Mouse (Mus musculus): ENCODE measurements around the gene Adap1.

The Adap1 gene

DNA sequence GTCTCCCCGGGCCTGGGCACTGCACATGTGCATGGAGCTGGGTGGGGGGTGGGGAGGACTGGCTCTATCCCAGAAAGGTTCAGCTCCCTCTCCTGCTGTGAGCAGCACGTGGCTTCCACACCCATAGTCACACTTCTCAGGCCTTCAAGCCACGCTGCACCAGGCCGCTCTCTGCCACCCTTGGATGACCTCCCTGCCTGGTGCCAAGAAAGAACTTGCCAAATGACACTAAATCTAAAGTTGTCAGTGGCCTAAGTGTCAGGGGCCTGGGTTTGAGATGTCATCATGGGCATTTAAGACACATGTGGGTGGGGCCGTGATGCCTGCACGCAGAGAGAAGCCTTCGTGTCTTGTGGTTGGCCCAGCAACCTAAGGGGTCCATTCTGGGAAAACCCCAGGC is 5.0 kb downstream of the Adap1 start:
- DNase-seq: no peak

DNA sequence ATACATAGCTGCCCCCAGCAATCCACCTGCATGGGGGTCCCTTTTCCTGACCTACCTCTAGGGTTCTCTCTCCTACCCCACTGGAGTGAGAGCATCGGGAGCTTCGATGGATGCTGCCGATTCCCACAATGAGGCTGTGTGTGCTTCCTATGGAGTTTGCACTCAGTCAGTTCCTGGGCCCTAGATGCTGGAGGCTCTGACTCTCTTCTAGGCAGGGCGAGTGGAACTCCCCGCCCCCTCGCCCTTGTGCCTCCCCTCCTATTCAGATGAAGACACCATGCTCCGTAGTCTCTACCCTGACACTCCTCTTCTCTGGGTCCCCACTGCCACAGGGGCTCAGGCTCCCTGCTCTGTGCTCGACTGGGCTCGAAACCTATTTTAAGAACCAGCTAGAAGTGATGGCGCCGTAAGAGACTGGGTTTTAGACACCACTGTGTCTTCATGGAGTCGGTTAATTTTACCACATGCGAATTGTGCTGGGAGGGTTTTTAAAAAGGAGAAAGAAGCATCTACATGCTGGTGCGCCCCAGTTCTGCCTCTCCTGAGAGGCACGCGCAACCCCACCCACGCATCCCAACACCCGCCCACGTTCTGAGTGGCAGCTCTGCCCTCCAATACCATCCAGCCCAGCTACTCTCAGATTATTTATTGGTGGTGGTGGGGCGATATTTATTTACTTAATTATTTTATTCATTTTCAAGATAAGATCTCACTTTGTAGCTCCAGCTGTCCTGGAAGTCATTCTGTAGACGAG is 7.5 kb downstream of the Adap1 start:
- peak; percentile 68 for DNase-seq

DNA sequence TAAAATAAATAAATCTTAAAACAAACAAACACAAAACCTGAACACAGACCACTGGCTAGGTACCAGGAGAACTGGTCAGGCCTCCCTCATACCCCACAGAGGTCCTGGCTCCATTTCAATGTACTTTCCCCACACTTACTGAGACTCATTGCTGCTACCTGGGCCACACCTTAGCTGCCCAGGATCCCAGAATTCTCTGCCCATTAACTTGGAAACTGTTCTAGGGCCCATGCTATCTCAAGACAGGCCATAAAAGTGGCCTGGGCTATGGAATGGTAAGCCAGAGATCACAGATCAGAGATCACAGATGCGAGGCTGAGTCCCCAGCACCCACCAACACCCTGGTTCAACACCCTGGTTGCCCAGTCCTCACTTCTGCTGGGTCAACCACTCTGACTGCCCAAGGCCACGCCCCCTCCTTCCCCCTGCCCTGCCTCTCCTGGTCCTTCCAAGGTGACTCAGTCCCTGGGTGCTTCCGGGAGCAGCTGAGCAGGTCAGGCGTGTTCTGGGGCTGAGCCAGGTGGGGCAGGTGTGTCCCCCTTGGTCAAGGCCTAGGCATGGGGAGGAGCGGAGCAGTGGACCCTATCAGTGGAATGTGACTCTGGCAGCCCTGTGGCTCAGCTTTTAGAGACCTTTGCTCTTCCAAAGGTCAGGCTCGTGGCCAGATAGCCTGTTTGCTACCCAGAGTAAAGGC is 8.3 kb downstream of the Adap1 start:
- DNase-seq: no peak

DNA sequence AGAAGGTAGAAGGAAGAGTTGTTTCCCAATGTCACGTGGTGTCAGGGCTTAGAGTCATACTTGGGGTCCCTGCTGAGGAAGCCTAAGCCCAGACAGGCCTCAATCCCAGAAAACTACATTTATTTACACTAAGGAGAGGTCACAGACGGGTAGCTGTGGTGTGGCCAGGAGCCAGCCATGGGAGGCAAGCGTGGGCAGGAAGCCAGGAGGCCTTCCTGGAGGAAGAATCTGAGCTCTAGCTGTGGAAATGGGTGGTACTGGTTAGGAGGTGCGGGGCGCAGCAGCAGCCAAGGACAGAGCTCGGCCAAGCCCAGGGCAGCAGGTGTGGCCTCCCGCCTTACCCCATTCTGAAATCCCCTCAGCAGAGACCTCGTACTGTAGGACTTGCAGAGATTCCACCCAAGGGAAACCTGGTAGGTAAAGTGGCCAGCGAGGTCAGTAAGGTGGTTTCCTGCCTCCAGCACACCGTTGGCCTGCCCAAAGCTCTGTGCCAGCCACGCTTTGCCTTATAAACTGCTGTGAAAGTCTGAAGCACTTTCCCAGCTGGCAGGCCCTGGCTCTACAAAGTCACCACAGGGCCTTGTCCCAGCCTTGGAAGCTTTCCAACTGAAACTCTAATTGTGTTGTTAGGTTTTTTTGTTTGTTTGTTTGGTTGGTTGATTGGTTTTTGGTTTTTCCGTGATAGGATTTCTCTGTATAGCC is 10.3 kb downstream of the Adap1 start:
- DNase-seq: no peak

DNA sequence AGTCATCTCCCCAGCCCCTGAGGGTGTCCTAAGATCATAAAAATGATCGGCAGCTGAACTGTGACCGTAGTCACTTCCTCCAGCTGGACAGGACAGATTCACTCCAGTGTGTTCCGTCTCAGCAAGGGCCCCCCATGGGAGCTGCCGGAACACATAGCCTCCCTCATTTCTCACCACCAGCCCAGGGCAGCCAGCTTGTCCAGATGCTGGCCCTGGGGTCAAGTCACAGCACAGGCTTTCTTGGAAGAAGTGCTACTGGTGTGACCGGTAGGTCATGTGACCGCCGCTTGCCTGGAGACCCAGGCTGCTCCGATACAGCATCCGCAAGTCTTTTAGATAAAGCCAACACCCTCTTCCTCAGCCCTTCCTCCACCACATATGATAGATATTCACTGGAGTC is 11.9 kb downstream of the Adap1 start:
- no peak for DNase-seq

DNA sequence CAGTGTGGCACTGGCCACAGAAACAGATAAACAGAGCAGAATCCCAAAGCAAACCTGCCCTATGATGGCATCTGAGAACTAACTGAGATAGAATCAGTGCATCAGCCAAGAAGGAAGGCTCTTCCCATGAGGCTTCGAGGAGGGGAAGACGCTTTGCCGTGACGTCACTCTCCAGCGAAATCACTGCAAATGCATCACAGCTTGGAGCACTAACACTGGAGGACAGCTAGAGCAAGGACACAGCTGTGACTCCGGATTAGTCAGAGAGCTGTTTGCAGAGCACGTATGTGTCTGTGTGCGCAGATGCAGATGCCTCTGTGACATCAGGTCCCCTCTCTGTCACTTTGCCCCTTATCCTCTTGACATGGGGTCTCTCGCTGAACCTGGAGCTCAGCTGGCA is 13.6 kb downstream of the Adap1 start:
- DNase-seq: peak; percentile 47

DNA sequence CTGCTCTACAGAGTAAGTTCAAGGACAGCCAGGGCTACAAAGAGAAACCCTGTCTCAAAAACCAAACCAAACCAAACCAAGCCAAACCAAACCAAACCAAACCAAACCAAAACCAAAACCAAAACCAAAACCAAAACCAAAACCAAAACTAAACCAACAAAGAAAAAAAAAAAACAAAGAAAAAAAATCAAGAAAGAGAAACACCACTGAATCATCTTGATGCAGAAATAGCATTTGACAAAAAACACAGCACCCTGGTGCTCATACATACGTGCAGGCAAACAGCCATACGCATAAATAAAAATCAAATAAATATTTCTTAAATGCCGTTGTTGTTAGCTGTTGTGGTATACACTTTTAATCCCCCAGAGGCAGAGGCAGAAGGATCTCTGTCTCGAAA is 14.9 kb downstream of the Adap1 start:
- no peak for DNase-seq

DNA sequence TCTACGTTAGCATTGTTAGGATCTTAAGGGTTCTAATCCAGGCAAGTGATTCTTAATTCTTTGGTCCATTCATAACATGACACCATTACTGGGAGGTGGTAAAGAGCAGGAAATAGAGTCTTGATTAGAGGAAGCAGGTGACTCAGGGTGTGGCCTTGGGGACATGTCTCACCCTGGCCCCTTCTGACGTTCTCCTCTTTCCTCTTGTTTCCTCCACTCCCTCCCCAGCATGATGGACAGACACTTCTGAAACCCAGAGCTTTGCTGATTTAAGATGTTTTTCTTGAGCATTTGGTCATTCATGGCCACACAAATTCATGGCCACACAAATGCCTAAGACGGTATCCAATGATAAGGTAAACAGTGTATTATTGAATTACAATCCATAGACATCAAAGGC is 15.5 kb downstream of the Adap1 start:
- DNase-seq: no peak

DNA sequence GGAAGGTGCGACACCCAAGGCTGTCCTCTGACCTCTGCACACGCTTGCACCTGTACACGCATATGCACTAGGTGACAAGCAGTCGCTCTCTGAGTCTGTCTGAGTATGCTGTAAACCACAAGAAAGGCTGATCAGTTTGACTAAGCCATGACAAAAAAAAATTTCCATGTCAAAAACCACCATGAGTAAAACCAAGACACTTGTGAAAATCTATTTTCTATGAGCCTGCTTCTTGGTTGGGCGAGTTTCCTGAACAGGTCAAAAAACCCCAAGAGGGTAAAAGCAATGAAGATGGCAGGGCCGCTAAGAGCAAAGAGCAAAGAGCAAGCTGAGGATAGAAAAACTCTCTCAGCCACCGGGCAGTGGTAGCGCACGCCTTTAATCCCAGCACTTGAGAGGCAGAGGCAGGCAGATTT is 21.8 kb downstream of the Adap1 start:
- no peak for DNase-seq

DNA sequence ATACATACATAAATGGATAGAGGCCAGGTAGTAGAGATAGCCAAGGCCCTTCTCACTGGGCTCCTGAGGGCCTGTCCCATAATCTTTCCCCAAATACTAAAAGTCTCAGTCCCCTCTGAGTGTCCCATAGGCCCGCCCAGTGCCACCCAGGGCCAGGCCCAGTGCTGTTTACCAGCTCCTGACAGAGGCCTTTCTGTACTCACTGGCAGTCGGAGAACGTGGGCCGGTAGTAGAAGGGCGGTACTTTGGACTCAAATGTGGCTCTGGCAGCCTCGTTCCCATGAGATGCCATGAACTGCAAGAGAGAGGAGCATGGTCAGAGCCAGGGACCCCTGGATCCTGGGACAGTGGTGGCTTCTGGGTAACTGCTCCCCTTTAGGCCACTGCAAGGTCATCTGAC is 23.3 kb downstream of the Adap1 start:
- peak; percentile 65 for DNase-seq

DNA sequence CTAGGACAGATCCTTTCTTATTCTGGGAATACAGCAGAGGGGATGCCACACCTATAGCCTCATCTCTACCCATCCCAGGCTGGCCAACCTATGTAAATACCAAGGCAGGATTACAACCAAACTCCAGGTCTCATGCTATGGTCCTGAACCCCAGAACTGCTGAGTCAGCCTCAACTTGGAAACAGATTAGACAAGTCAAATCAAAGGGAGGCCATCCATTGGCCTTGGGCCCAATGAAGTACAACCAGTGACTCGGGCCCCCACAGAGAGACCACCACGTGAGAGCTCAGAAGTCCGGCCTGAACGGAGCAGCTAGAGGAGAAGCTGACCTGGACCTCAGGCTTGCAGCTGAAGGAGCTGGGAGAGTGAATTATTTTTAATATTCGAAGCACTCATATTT is 27.7 kb downstream of the Adap1 start:
- no peak for DNase-seq

DNA sequence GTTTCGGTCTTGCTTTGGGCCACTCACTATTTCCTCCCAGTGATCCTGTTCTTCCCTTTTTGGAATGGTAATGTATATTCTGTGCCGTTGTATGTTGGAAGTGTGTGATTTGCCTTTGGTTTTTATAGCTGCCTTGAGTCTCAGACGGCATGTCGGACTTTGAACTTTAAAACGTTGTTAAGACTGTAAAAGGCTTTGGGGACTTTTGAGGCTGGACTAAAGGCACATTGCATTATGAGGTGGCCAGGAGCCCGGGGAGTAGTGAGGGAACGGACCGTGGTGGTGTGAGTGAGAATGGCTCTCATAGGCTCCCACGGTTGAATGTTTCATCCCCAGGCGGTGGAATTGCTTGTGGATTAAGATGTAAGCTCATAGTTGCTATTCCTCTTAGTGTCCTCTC is 28.3 kb downstream of the Adap1 start:
- no peak for DNase-seq

DNA sequence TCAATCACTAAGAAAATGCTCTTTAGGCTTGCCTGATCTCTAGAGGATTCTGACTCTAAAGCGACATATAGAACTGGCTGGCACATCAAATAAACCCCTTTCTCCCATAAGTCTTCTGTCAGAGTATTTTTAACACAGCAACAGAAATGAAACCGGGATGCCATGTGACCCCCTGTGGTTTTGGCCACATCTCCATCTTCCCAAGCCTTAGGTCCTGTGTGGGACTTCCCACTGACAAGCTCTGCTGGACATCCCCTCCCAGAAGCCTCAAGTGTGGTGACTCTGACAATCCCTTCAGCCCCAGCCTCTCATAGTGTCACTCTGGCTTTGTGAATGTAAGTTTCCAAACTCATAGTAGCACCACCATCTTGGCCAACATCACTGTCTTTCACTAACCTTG is 31.3 kb downstream of the Adap1 start:
- no peak for DNase-seq

DNA sequence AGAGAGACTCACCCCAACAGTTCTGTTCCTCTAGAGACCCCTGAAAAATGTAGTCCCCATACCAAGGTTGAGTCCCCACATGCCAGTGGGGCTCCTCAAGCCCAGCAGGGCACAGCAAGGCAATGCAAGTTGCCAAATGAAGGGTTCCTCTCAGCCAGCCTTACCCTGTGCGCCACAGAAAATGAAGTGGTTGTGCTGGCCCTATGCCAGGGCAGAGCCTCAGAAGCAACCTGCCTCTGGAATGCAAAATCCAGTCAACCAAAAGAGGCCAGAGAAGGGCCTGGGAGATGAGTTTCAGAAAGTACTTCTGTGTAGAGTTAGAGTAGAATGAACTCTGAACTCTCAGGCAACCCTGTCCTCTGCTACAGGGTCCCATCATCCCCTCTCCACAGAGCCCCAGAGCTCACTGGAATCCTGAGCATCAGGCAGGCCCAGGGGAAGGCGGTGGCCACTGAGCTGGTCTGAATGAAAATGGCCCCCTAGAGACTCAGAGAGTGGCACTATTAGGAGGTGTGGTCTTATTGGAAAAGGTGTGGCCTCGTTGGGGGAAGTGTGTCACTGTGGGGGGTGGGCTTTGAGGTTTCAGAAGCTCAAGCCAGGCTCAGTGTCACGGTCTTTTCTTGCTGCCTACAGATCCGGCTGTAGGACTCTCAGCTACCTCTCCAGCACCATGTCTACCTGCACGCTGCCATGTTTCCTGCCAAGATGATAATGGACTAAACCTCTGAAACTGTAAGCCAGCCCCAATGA is 33.4 kb downstream of the Adap1 start:
- no peak for DNase-seq

DNA sequence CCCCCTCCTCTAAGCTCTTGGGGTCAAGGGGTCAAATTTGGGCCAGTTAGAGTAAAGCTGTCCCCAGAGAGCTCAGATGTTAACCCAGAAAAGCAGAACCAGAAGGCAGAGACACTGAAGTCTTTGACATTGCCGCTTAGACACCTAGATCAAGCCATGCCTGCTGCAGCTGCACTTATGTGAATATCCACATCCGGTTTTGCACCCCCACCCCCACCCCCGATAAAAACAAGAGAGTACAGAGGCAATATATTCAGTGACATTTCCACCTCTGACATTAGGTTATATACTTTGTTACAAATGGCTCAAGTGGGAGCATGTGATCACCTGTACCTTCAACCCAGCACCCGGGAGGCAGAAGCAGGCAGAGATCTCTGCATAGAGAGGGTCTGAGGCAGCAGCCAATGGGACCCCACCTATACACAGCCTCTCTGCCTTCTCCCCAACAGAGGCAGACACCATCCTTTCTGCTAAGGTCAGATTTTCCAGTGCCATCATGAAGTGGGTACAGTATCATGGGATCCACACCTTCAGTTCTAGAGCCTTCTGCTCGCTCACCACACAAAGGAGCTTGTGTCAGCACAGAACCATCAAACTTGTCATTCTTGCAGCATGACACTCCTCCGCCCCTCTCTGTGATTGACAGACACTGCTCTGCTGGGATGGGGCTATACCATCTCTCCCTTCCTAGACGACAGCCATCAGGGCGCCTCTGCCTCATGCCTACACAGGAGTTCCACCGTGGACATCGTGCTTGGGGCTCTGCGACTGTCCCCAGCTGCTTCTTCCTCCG is 34.8 kb downstream of the Adap1 start:
- DNase-seq: no peak

DNA sequence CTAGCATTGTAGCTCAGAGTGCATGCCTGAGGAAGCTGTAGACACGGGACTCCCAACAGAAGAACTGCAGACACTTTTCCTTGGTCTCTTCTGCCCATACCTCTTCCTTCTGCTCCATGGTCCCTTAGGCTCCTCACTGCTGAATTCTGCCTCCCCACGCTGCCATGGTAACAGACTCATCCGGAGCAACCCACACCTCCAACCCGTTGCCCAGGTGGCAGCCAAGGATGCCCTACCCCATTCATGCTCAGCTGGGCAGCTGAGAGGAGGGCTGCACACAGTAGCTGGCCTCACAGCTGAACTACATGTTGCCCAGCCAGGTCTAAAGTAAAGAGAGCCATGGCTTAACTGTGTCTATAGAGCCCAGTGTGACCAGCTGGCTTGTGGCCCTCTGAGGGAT is 36.8 kb downstream of the Adap1 start:
- DNase-seq: no peak

DNA sequence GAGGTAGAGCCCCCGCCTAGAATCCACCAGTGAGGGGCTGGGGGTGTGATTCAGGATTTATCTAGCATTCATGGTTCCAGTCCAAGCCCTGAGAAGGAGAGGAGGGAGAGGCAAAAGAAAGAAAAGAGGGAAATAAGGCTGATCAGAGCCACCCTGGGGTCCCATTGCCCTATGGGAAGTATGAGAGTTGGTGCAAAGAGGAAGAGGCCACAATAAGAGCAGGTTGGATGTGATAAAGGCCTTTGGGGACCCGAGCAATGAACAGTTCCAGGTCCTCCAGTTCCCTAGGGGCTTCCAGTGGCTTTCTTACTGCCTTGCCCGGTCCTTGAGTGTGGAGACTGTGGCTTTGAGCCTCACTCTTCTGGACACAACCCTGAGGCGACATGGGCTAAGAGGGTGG is 37.6 kb downstream of the Adap1 start:
- no peak for DNase-seq

DNA sequence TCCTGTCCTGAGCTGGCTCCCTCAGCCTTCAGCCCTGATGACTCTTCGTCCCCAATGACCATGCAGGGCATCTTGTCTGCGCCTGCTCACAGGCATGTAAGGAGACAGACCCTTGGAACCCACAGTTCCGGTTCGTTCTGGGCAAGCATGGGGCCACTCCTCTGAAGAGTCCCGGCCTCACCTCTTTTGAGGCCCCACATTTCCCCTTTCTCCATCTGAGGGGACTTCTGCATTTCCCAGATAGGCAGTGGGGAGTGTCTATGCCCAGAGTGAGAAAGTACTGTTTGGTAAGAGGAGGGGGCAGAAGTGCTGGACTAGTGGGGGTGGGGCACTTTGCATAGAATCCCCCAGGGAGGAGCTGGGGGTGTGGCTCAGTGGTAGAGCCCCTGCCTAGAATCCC is 38.3 kb downstream of the Adap1 start:
- no peak for DNase-seq

DNA sequence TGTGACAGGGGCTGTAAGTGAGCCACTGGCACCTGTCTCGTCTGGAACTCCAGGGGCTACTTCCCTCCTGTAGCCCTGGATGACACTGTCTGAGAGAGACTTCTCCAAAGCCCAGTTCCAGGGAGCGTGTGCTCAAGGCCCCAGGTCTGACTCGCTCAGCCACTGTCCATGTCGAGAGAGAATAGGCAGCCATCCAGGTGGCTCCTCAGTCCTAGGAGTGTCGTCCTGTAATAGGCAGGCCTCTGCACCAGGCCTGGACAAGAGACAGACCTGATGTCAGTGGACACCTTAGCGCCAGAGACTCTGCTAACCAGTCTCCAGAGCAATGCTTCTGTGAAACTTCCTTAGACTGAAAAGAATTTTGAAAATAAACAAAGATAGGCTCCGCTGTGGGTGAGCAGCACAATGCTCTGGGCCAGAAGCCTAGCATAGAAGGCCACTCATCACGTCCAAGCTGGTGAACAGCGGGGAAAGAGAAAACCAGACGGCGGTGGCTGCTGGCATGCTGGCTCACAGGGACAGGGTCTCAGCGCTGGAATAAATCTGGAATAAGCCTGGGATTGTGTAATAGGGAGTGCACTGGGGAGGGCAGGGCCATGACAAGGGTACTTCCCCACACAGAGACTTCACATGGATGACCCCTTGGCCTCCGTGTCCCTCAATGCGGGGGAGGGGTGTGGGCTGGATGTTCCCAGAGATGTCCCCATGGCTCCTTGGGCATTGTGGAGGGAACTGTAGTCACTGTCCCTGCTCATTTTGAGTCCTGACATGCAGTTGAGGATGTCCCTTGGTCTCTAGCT is 39.1 kb downstream of the Adap1 start:
- no peak for DNase-seq

DNA sequence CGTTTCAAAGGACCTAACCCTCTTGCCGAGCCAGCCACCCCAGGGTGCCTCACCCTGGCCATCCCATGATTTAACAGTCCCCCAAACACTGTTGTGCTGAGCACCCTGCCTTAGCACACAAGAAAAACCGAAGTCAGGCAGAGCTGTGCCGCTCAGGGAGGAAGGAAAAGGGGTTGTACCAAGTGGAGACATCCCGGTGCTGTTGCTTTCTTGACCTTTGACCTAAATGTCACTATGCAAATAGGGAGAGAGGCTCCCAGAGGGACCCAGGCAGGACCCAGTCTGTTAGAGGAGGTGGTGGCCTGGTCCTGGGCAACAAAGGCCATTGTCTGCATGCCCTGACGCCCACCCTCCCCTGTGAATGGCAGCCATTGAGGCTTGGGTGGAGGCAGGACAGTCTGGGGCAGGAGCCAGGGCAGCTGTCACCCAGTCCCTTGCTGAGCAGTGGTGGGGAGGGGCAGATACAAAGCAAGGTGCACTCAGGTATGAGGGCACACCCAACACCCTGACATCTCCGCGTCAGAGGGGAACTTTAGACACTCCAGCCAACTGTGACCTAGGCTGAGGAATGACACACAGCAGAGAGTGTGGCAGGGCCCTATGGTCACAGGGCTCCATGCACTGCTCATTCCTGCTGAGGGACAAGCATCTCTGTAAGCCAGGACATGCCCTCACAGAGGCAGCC is 39.9 kb downstream of the Adap1 start:
- DNase-seq: no peak
